Mouse (Mus musculus): ENCODE results near the gene Pcyt2. TPM values are rescaled to one million over a fixed set of nuclear protein-coding genes. Genes with fewer than 3 reads are reported as not detected.

The Pcyt2 gene
- total and polyA plus RNA-seq, 2 experiments from 2014 or later, result 125 to 142 TPM

GRCm38 (mm10) chr11:120630401-120630871 lies 12.7 kb upstream of the Pcyt2 start:
- Histone ChIP-seq H3K27me3 (ENCODE audit: insufficient read depth, low read length) (no peaks in the 10 kb centered on the region), H3K27ac (peak overlapping the region; percentile 41; the same call in 1 of the 2 replicates), H3K9ac (replicated peaks; ENCODE audit: low read length) (no peak overlapping the region; the same call in 1 of the 2 replicates), H3K9me3 (ENCODE audit: low read length) (no peaks in the 10 kb centered on the region), H3K4me3 (ENCODE audit: low read length) (no peak overlapping the region), H3K4me2 (ENCODE audit: low read depth, low read length) (peak overlapping the region; percentile 25; the same call in 1 of the 2 replicates), H3K4me1 (ENCODE audit: insufficient read depth, low read length) (peaks cover 17% of the 10 kb centered on the region), H3K36me3 (ENCODE audit: insufficient read depth, low read length) (0 out of 2 replicates have a peak, but pooled peaks cover 5% of the 10 kb centered on the region)
- DNase-seq (ENCODE audit: low spot score) (no peak), ATAC-seq (no peak)
- no peak for TF ChIP-seq CTCF (IDR thresholded peaks at IDR 0.05; ENCODE audit: low read depth)
- 35% methylated on average over 5 of the region's 5 CpGs for WGBS

- Histone ChIP-seq H3K4me3 (ENCODE audit: low read length) (no peak overlapping the region), H3K9me3 (ENCODE audit: low read length) (no peaks in the 10 kb centered on the region), H3K27ac (peak overlapping the region; percentile 41; the same call in 1 of the 2 replicates), H3K4me2 (ENCODE audit: low read depth, low read length) (0 out of 2 replicates have a peak overlapping the region, but pooled peaks have one; percentile 25), H3K36me3 (ENCODE audit: insufficient read depth, low read length) (0 out of 2 replicates have a peak, but pooled peaks cover 5% of the 10 kb centered on the region), H3K9ac (replicated peaks; ENCODE audit: low read length) (no peak overlapping the region; the same call in 1 of the 2 replicates), H3K27me3 (ENCODE audit: insufficient read depth, low read length) (no peaks in the 10 kb centered on the region), H3K4me1 (ENCODE audit: insufficient read depth, low read length) (peaks cover 22% of the 10 kb centered on the region)
- ATAC-seq (no peak), DNase-seq (ENCODE audit: low spot score) (no peak)
- WGBS, result 34% methylated on average over 7 of the region's 7 CpGs
- no peak for TF ChIP-seq CTCF (IDR thresholded peaks at IDR 0.05; ENCODE audit: low read depth)
Measured at GRCm38 (mm10) chr11:120629911-120630310, 12.2 kb upstream of the Pcyt2 start.

DNA sequence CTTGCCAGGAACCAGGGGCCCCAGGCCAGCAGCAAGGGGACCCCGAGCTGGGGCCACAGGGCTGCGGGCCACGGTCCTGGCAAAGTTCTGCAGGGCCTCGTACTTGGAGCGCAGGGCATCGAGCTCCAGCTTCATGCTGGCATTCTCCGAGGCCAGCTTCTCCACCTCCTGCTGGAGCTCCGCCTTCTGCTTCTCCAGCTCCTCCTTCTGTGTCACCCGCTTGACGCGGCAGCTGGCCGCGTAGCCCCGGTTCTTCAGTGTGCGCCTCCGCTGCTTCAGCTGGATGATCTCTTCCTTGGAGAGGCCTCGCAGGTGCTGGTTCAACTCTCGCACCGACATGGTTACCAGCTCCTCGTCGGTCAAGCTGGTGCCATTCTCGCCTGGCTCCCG lies 11.6 kb upstream of the Pcyt2 start:
- H3K4me2 ChIP-seq (ENCODE audit: low read depth, low read length), result 0 out of 2 replicates have a peak overlapping the region, but pooled peaks have one; percentile 25

GRCm38 (mm10) chr11:120628601-120629340 lies 11.0 kb upstream of the Pcyt2 start:
- Histone ChIP-seq H3K9ac (replicated peaks; ENCODE audit: low read length) (no peak overlapping the region), H3K4me2 (ENCODE audit: low read depth, low read length) (no peak overlapping the region), H3K4me3 (ENCODE audit: low read length) (no peak overlapping the region), H3K9me3 (ENCODE audit: low read length) (no peaks in the 10 kb centered on the region), H3K27me3 (ENCODE audit: insufficient read depth, low read length) (no peaks in the 10 kb centered on the region), H3K36me3 (ENCODE audit: insufficient read depth, low read length) (0 out of 2 replicates have a peak, but pooled peaks cover 5% of the 10 kb centered on the region), H3K27ac (no peak overlapping the region), H3K4me1 (ENCODE audit: insufficient read depth, low read length) (peaks cover 22% of the 10 kb centered on the region)
- 94% methylated on average over 23 of the region's 23 CpGs for WGBS
- no peak for TF ChIP-seq CTCF (IDR thresholded peaks at IDR 0.05; ENCODE audit: low read depth)
- DNase-seq (ENCODE audit: low spot score) (no peak), ATAC-seq (no peak)

More for the DNA sequence above, 11.6 kb upstream of the Pcyt2 start:
- Histone ChIP-seq H3K36me3 (ENCODE audit: insufficient read depth, low read length) (0 out of 2 replicates have a peak, but pooled peaks cover 5% of the 10 kb centered on the region), H3K9ac (replicated peaks; ENCODE audit: low read length) (no peak overlapping the region), H3K4me3 (ENCODE audit: low read length) (no peak overlapping the region), H3K27ac (peak overlapping the region; percentile 41; the same call in 1 of the 2 replicates), H3K27me3 (ENCODE audit: insufficient read depth, low read length) (no peaks in the 10 kb centered on the region), H3K9me3 (ENCODE audit: low read length) (no peaks in the 10 kb centered on the region), H3K4me1 (ENCODE audit: insufficient read depth, low read length) (peaks cover 22% of the 10 kb centered on the region)
- 72% methylated on average over 23 of the region's 23 CpGs for WGBS
- ATAC-seq, result no peak
- no peak for TF ChIP-seq CTCF (IDR thresholded peaks at IDR 0.05; ENCODE audit: low read depth)
- DNase-seq (ENCODE audit: low spot score), result no peak

DNA sequence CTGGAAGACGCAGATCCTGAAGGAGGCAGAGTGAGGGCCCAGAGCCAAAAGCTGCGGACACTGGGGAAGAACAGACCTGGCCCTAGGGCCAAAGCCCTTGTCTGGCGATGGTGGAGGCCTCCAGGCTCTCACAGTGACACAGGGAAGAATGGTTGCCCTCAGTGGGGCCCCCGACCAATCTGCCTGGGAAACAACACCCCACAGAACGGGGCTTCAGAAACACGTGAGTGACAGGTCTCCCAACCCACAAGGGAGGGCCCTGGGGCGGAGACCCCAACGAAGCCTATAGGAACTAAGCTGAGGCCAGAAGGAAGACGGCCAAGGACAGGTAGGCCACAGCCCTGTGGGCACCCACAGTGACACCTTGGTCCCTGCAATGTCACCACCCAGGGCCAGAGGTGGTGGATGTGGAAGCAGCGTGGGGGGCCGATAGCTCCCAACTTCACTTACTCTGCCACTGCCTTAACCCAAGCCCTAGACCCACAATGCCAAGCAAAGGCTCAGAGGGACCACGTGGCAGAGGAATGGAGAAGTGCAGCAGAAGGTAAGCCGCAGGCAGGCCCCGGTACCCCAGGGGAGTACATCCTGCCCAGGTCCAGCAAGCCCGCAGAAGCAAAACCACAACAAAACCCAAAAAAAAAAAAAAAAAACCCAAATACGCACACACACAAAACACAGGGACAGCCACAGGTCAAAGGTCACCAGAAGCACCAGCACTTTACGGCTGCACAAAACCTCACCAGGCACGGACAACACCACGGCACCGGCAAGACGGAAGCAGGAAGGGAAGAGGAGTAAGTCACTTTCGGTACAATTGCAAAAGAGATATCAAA lies 9.9 kb upstream of the Pcyt2 start:
- Histone ChIP-seq H3K9me3 (ENCODE audit: low read length) (no peaks in the 10 kb centered on the region), H3K4me2 (ENCODE audit: low read depth, low read length) (no peak overlapping the region), H3K27me3 (ENCODE audit: insufficient read depth, low read length) (no peaks in the 10 kb centered on the region), H3K9ac (replicated peaks; ENCODE audit: low read length) (no peak overlapping the region), H3K27ac (no peak overlapping the region), H3K36me3 (ENCODE audit: insufficient read depth, low read length) (peaks cover 12% of the 10 kb centered on the region; the same call in 1 of the 2 replicates), H3K4me1 (ENCODE audit: insufficient read depth, low read length) (peaks cover 22% of the 10 kb centered on the region), H3K4me3 (ENCODE audit: low read length) (no peak overlapping the region)
- no peak for ATAC-seq
- DNase-seq (ENCODE audit: low spot score), result no peak
- WGBS, result 70% methylated on average over 22 of the region's 22 CpGs
- TF ChIP-seq CTCF (IDR thresholded peaks at IDR 0.05; ENCODE audit: low read depth), result no peak

- no peak for DNase-seq (ENCODE audit: low spot score)
- WGBS, result 90% methylated on average over 11 of the region's 11 CpGs
Measured at GRCm38 (mm10) chr11:120626785-120627467, 9.2 kb upstream of the Pcyt2 start.

More at GRCm38 (mm10) chr11:120626785-120627467, 9.2 kb upstream of the Pcyt2 start:
- Histone ChIP-seq H3K4me3 (ENCODE audit: low read length) (no peak overlapping the region), H3K9me3 (ENCODE audit: low read length) (no peaks in the 10 kb centered on the region), H3K9ac (replicated peaks; ENCODE audit: low read length) (no peak overlapping the region), H3K4me2 (ENCODE audit: low read depth, low read length) (no peak overlapping the region), H3K27ac (no peak overlapping the region), H3K36me3 (ENCODE audit: insufficient read depth, low read length) (peaks cover 16% of the 10 kb centered on the region; the same call in 1 of the 2 replicates), H3K4me1 (ENCODE audit: insufficient read depth, low read length) (peaks cover 20% of the 10 kb centered on the region), H3K27me3 (ENCODE audit: insufficient read depth, low read length) (no peaks in the 10 kb centered on the region)
- TF ChIP-seq CTCF (IDR thresholded peaks at IDR 0.05; ENCODE audit: low read depth), result no peak
- ATAC-seq, result no peak
